17 mouse cellular contexts compared by ENCODE assay signal in the genomic region with DNA sequence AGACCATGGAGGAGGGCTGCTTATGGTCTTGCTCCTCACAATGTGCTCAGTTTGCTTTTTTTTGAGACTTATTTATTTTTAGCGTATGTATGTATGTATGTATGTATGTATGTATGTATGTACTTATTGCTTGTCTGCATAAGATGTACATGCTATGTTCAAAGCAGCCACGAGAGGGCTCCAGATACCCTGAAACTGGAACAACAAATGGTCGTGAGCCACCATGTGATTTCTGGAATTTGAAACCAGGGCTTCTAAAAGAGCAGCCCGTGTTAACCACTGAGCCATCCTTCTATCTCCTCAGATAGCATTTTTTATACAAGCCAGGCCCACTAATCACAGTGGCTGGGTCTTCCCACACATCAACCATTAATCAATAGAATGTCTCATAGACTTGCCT.
"Had no signal": no experiment of that assay in that cellular context is flagged by ENCODE, and none has a peak within 500 bp of the region (broad histone marks: within the 10 kb centered on the region; RNA-seq: fewer than 3 reads in every experiment).

No protein-coding gene starts in this region.

- H3K4me3 ChIP-seq: lung, embryonic 15.5 days; megakaryocyte, embryonic 14.5 days; midbrain, embryonic 13.5 days; midbrain, embryonic 15.5 days; neural tube, embryonic 12.5 days; stomach, embryonic 15.5 days had no signal

- DNase-seq: liver, postnatal 0 days; lung, adult 2 months; lung, postnatal 14 days; lung, postnatal 36 days; right cerebral cortex, postnatal 14 days; thymus, adult 2 months; thymus, postnatal 25 days; thymus, postnatal 4 days had no signal

- H3K4me1 ChIP-seq: lung, embryonic 15.5 days; megakaryocyte, embryonic 14.5 days; midbrain, embryonic 13.5 days; midbrain, embryonic 15.5 days; neural tube, embryonic 12.5 days; stomach, embryonic 15.5 days had no signal

- H3K9ac ChIP-seq: liver, postnatal 0 days; lung, embryonic 15.5 days; midbrain, embryonic 13.5 days; midbrain, embryonic 15.5 days; neural tube, embryonic 12.5 days; stomach, embryonic 15.5 days had no signal

- H3K9me3 ChIP-seq: lung, embryonic 15.5 days; stomach, embryonic 15.5 days had no signal

- ATAC-seq: liver, postnatal 0 days; lung, postnatal 0 days; midbrain, embryonic 13.5 days; midbrain, embryonic 15.5 days had no signal

- H3K27me3 ChIP-seq: lung, embryonic 15.5 days; megakaryocyte, embryonic 14.5 days; midbrain, embryonic 13.5 days; midbrain, embryonic 15.5 days; neural tube, embryonic 12.5 days; stomach, embryonic 15.5 days had no signal

- H3K4me2 ChIP-seq: lung, embryonic 15.5 days; midbrain, embryonic 11.5 days; midbrain, embryonic 13.5 days; midbrain, embryonic 15.5 days; neural tube, embryonic 12.5 days; stomach, embryonic 15.5 days had no signal

- H3K36me3 ChIP-seq: lung, embryonic 15.5 days; midbrain, embryonic 13.5 days; midbrain, embryonic 15.5 days; neural tube, embryonic 12.5 days; stomach, embryonic 15.5 days had no signal

- H3K27ac ChIP-seq: lung, embryonic 15.5 days; midbrain, embryonic 13.5 days; midbrain, embryonic 15.5 days; neural tube, embryonic 12.5 days; stomach, embryonic 15.5 days; stomach, postnatal 0 days had no signal
